Mouse (Mus musculus): ENCODE measurements around the gene Ifit3b.
"Not testable (repeated sequence)": the region's sequence is repeated elsewhere in the genome, so short reads cannot be mapped to it uniquely, and the experiment has no call there.

- not testable (repeated sequence) for TF ChIP-seq CTCF, EP300 (IDR thresholded peaks at IDR 0.05)
Measured at GRCm38 (mm10) chr19:34601888-34602287, 5.9 kb upstream of the Ifit3b start, which contains the start of gene Ifit1bl1.

All from lung, postnatal 0 days (tissue).